Mouse (Mus musculus): Measurements from ENCODE around the gene Bicc1. TPM values are rescaled to one million over a fixed set of nuclear protein-coding genes. Genes with fewer than 3 reads are reported as not detected.

The Bicc1 gene
- polyA plus RNA-seq, 1 experiment from 2014 or later = 37.5 TPM

DNA sequence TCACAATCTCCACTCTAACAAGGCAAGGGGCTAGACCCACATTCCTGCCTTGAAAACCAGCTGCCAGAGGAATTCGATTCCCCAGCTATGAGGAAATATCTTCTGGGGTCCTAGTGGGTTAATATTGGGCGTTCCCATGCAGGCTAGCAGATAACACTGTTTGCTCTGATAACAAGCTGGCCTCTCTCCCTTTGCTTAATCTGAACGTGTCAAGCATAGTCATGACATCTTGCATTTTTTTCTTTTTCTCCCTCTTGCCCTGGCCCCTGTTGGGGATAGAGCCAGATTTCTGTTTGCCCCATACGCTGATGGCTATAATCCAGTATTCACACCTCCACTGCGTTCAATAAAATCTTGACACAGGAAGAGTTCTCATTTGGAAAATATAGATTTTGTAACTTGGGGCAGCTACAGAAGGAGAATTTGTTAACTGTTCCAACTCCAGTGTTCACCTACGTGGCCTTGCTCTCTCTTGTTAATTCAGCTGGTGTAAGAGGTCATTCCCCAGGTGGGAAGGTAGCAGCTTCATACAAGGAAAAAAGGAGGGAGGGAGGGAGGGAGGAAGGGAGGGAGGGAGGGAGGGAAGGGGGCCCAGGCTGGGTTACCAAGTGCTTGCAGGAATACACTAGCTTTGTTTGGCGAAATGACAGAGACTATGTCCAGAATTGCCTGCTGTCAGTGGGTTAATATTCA lies 24.0 kb upstream of the Bicc1 start:
- H3K4me3 ChIP-seq (replicated peaks) = no peak overlapping the region
- H3K9ac ChIP-seq = no peak overlapping the region
- no peak overlapping the region for H3K27ac ChIP-seq (replicated peaks)
- 0 out of 2 replicates have a peak, but pooled peaks cover 9% of the 10 kb centered on the region for H3K4me1 ChIP-seq
- no peaks in the 10 kb centered on the region for H3K36me3 ChIP-seq
- no peak for ATAC-seq (ENCODE audit: insufficient number of reproducible peaks, low FRiP score, low TSS enrichment, low read depth)
- H3K9me3 ChIP-seq (replicated peaks) = no peaks in the 10 kb centered on the region
- H3K27me3 ChIP-seq = no peaks in the 10 kb centered on the region
- H3K4me2 ChIP-seq (replicated peaks) = no peak overlapping the region
- WGBS = 57% methylated on average over 7 of the region's 7 CpGs

DNA sequence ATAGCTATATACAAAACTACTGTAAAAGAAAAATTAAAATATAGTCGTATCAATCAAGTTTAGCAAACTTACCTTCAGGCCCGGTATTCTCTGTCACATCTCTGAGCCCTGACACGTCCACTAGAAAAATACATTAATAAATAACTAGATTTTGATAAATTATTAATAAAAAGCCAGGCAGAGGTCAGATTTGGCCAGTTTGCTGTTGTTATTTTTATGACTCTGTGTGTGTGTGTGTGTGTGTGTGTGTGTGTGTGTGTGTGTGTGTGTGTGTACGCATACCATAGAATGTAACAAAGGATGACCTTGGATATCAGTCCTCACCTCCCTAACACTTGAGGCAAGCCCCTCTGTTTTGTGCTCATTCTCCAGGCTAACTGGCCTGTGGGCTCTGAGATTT lies 22.4 kb upstream of the Bicc1 start:
- Histone ChIP-seq H3K27me3 (no peaks in the 10 kb centered on the region), H3K4me2 (replicated peaks) (no peak overlapping the region), H3K9ac (no peak overlapping the region), H3K4me1 (0 out of 2 replicates have a peak, but pooled peaks cover 9% of the 10 kb centered on the region), H3K9me3 (replicated peaks) (no peaks in the 10 kb centered on the region), H3K27ac (replicated peaks) (no peak overlapping the region), H3K4me3 (replicated peaks) (no peak overlapping the region), H3K36me3 (no peaks in the 10 kb centered on the region)
- ATAC-seq (ENCODE audit: insufficient number of reproducible peaks, low FRiP score, low TSS enrichment, low read depth) = no peak
- 88% methylated on average over 4 of the region's 4 CpGs for WGBS

DNA sequence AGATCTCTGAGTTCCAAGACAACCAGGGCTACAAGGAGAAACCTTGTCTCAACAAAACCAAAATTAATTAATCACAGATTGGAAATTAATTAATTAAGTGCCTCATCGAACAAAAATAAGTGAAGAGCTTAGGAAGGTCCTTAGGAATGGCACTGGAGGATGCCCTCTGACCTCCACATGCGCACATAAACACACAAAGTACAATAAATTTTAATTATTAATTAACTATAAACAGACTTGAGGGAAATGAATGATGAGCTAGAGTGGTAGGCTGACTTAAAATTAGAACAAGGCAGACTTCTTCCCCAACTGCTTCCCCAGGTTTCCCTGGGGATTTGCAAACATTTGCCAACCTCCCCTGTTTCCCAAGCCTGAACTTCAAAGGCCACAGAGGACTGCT lies 21.6 kb upstream of the Bicc1 start:
- H3K27me3 ChIP-seq = no peaks in the 10 kb centered on the region
- no peaks in the 10 kb centered on the region for H3K36me3 ChIP-seq
- H3K27ac ChIP-seq (replicated peaks) = no peak overlapping the region
- no peak overlapping the region for H3K9ac ChIP-seq
- 0 out of 2 replicates have a peak, but pooled peaks cover 9% of the 10 kb centered on the region for H3K4me1 ChIP-seq
- WGBS = 73% methylated on average over 2 of the region's 2 CpGs
- no peak overlapping the region for H3K4me3 ChIP-seq (replicated peaks)
- no peak for ATAC-seq (ENCODE audit: insufficient number of reproducible peaks, low FRiP score, low TSS enrichment, low read depth)
- H3K4me2 ChIP-seq (replicated peaks) = no peak overlapping the region
- no peaks in the 10 kb centered on the region for H3K9me3 ChIP-seq (replicated peaks)

DNA sequence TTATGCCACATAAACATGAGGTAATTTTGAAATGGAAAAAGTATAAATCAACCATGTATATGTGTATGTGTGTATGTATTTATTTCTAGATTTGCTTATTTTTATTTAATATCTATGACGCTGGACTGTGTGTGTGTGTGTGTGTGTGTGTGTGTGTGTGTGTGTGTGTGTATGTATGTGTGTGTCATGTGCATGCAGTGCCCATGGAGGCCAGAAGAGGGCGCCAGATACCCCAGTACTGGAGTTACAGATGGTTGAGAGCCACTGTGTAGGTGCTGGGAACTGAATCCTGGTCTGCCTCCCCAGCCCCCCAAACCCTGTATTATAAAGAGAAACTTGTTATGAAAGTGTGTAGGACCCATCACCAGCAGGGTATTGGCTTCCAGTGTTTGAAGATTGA lies 20.6 kb upstream of the Bicc1 start:
- H3K9ac ChIP-seq = no peak overlapping the region
- H3K36me3 ChIP-seq = no peaks in the 10 kb centered on the region
- no peak overlapping the region for H3K27ac ChIP-seq (replicated peaks)
- no peaks in the 10 kb centered on the region for H3K27me3 ChIP-seq
- no peak overlapping the region for H3K4me2 ChIP-seq (replicated peaks)
- ATAC-seq (ENCODE audit: insufficient number of reproducible peaks, low FRiP score, low TSS enrichment, low read depth) = no peak
- 0 out of 2 replicates have a peak, but pooled peaks cover 3% of the 10 kb centered on the region for H3K4me1 ChIP-seq
- no peak overlapping the region for H3K4me3 ChIP-seq (replicated peaks)
- WGBS = 79% methylated on average over 2 of the region's 2 CpGs
- H3K9me3 ChIP-seq (replicated peaks) = no peaks in the 10 kb centered on the region

DNA sequence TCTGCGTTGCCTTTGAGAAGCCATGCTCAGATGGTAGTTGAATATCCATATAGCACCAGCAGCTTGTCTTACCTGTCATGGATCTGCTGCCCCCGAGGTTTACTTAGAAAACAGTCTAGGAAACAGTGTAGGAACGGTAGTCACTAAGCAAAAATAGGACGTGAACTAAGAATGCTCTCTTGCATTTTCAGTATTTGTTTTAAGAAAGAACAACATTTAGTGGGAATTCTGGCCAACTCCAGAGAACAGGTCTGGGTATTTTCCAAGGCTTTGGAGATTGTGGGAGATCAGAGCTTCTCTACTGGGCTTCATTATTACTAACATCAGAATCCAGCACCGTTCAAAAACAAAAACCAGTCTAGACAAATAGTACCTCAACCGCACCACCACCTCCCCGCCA lies 17.7 kb upstream of the Bicc1 start:
- no peaks in the 10 kb centered on the region for H3K36me3 ChIP-seq
- no peak overlapping the region for H3K27ac ChIP-seq (replicated peaks)
- H3K4me1 ChIP-seq = no peaks in the 10 kb centered on the region
- no peak for ATAC-seq (ENCODE audit: insufficient number of reproducible peaks, low FRiP score, low TSS enrichment, low read depth)
- no peak overlapping the region for H3K4me3 ChIP-seq (replicated peaks)
- H3K9ac ChIP-seq = no peak overlapping the region
- 82% methylated on average over 7 of the region's 7 CpGs for WGBS
- no peak overlapping the region for H3K4me2 ChIP-seq (replicated peaks)
- H3K9me3 ChIP-seq (replicated peaks) = no peaks in the 10 kb centered on the region
- no peaks in the 10 kb centered on the region for H3K27me3 ChIP-seq

DNA sequence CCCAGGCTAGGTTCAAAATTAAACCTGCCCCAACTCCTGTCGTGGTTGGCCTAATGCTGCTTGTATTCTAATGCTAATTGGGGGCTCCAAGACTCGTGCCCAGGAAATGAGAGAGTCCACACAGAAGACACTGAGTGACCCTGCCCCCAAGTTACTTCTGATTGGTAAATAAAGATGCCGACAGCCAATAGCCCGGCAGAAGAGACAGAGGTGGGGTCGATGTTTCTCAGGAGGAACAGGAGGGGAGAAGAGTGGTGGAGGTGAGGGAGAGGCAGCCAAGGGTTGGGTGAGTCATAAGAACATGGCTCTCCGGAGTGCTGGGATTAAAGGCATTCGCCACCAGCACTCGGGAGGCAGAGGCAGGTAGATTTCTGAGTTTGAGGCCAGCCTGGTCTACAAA lies 16.8 kb upstream of the Bicc1 start:
- H3K36me3 ChIP-seq = no peaks in the 10 kb centered on the region
- WGBS = 78% methylated on average over 8 of the region's 8 CpGs

DNA sequence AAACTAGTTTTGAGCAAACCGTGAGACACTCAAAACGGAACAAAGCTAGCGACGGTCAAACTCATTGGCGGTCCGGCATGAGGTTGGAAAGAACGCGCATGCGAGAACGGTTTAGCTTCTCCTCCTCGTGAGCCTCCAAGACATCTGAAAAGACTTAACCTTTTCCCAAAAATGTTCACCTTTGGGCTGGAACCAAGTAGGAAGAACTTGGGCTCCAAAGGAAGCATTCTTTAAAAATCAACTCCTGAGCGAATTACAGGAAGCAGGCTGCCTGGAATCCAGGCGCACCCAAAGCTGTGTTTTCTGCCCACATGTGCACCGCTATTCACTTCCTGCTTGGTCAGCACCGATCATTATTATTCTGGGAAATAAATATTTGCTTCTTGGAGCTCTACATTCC lies 15.8 kb upstream of the Bicc1 start:
- ATAC-seq (ENCODE audit: insufficient number of reproducible peaks, low FRiP score, low TSS enrichment, low read depth) = no peak

More for the DNA sequence above, 16.8 kb upstream of the Bicc1 start:
- Histone ChIP-seq H3K4me2 (replicated peaks) (no peak overlapping the region), H3K27me3 (no peaks in the 10 kb centered on the region), H3K27ac (replicated peaks) (no peak overlapping the region), H3K4me3 (replicated peaks) (no peak overlapping the region), H3K4me1 (no peaks in the 10 kb centered on the region), H3K9me3 (replicated peaks) (no peaks in the 10 kb centered on the region), H3K9ac (no peak overlapping the region)
- no peak for ATAC-seq (ENCODE audit: insufficient number of reproducible peaks, low FRiP score, low TSS enrichment, low read depth)

DNA sequence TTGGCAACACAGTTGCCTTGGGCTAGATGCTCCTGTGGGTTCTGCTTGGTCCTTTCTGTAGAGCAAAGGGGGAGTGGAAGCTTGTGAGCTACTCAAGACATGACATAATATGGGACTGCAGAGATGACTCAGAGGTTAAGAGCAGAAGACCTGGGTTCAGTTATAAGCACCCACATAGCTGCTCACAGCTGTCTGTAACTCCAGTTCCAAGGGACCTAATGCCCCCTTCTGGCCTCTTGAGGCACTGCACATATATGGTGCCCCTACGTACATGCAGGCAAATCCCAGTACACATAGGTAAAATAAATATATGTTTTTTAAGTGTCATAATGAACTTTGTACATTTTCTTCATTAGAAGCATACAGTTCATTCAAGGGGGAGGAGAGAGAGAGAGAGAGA lies 11.9 kb upstream of the Bicc1 start:
- Histone ChIP-seq H3K36me3 (no peaks in the 10 kb centered on the region), H3K4me3 (replicated peaks) (no peak overlapping the region), H3K4me1 (no peaks in the 10 kb centered on the region), H3K27ac (replicated peaks) (no peak overlapping the region), H3K27me3 (no peaks in the 10 kb centered on the region), H3K9me3 (replicated peaks) (no peaks in the 10 kb centered on the region), H3K9ac (no peak overlapping the region), H3K4me2 (replicated peaks) (no peak overlapping the region)
- WGBS = 95% methylated on average over 1 of the region's 1 CpGs
- ATAC-seq (ENCODE audit: insufficient number of reproducible peaks, low FRiP score, low TSS enrichment, low read depth) = no peak

More for the DNA sequence above, 15.8 kb upstream of the Bicc1 start:
- no peaks in the 10 kb centered on the region for H3K4me1 ChIP-seq
- no peak overlapping the region for H3K4me2 ChIP-seq (replicated peaks)
- no peaks in the 10 kb centered on the region for H3K36me3 ChIP-seq
- WGBS = 91% methylated on average over 15 of the region's 15 CpGs
- H3K9ac ChIP-seq = no peak overlapping the region
- no peaks in the 10 kb centered on the region for H3K9me3 ChIP-seq (replicated peaks)
- H3K4me3 ChIP-seq (replicated peaks) = no peak overlapping the region
- no peaks in the 10 kb centered on the region for H3K27me3 ChIP-seq
- no peak overlapping the region for H3K27ac ChIP-seq (replicated peaks)

DNA sequence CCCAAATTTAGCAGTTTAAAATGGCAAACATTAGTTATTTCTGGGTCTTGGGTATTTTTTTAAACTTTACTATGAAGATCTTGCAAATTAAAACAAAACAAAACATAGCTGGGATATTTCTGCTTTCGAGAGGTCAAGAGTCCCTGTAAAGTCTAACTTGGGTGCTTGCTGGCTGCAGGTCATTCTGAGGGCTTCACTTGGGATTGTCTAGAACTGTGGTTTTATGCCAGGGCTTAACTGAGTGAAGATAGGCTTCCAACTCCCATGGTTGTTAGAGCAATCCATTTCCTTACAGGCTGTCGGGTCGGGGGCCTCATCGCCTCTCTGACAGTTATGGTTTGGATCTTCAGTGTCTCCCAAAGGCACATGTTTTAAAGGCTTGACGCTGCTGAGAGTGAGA lies 11.3 kb upstream of the Bicc1 start:
- Histone ChIP-seq H3K4me1 (no peaks in the 10 kb centered on the region), H3K36me3 (no peaks in the 10 kb centered on the region), H3K27me3 (no peaks in the 10 kb centered on the region), H3K27ac (replicated peaks) (no peak overlapping the region), H3K4me2 (replicated peaks) (no peak overlapping the region), H3K4me3 (replicated peaks) (no peak overlapping the region), H3K9ac (no peak overlapping the region), H3K9me3 (replicated peaks) (no peaks in the 10 kb centered on the region)
- WGBS = 89% methylated on average over 5 of the region's 5 CpGs
- ATAC-seq (ENCODE audit: insufficient number of reproducible peaks, low FRiP score, low TSS enrichment, low read depth) = no peak

DNA sequence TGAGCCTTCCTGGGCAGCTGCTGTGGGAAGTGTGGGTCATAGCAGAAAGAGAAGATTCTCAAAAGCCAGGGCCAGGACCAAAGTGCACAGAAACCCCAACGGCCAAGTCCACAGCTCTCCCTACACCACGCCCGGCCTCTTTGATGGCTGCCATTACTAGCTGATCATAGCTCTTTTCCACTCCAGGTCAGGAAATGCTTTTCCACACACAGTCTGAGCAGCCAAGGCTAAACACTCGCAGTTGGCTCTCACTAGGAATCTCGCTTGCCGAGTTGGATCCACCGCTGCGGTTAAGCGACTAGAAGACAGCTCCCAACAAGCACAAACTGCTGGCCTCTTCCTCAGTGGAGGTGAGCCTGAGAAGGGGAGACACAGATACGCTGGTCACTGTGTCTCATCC lies 10.3 kb upstream of the Bicc1 start:
- no peak for ATAC-seq (ENCODE audit: insufficient number of reproducible peaks, low FRiP score, low TSS enrichment, low read depth)
- 85% methylated on average over 10 of the region's 10 CpGs for WGBS
- Histone ChIP-seq H3K36me3 (no peaks in the 10 kb centered on the region), H3K9ac (no peak overlapping the region), H3K27me3 (no peaks in the 10 kb centered on the region), H3K9me3 (replicated peaks) (no peaks in the 10 kb centered on the region), H3K4me2 (replicated peaks) (no peak overlapping the region), H3K4me3 (replicated peaks) (no peak overlapping the region), H3K4me1 (no peaks in the 10 kb centered on the region), H3K27ac (replicated peaks) (no peak overlapping the region)

DNA sequence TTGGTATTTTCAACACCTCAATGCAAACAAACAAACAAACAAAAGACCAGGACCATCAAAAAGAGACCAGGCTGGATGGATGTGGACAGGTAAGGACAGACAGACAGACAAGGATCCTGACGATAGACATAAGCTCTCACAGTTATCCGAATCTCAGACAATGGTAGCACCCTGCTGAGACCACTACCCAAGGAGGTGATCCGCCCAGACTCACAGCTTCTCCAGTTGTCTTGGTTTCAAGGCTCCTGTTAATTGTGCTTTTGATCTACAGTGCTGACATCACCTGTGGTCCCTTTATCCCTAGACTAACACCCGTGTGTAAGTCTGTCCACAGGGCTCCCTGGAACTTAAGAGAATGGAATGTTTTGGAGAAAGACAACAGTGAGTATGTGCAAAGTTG lies 9.7 kb upstream of the Bicc1 start:
- no peak overlapping the region for H3K27ac ChIP-seq (replicated peaks)
- no peaks in the 10 kb centered on the region for H3K27me3 ChIP-seq
- ATAC-seq (ENCODE audit: insufficient number of reproducible peaks, low FRiP score, low TSS enrichment, low read depth) = no peak
- WGBS = 50% methylated on average over 4 of the region's 4 CpGs
- H3K4me2 ChIP-seq (replicated peaks) = no peak overlapping the region
- H3K36me3 ChIP-seq = no peaks in the 10 kb centered on the region
- no peaks in the 10 kb centered on the region for H3K4me1 ChIP-seq
- H3K4me3 ChIP-seq (replicated peaks) = no peak overlapping the region
- no peaks in the 10 kb centered on the region for H3K9me3 ChIP-seq (replicated peaks)
- no peak overlapping the region for H3K9ac ChIP-seq

DNA sequence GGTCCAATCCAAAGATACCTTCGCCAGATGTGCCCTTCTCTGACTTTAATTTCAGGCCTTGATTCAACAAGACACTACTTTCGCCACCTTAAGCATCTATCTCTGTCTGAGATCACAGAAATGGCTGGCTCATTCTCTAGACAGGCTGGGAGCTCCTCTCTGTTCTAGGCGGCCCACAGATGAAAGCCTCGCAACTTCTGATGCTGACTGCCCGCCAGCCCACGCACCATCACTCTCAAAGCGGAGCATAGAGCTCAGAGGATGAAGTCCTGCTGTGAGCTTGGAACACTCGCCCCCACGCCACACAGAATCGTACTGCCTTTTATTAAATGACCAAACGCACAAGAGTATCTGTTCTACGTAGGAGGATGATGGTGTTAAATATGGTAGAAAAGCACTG lies 949 bp upstream of the Bicc1 start:
- H3K36me3 ChIP-seq = no peaks in the 10 kb centered on the region
- ATAC-seq (ENCODE audit: insufficient number of reproducible peaks, low FRiP score, low TSS enrichment, low read depth) = no peak
- no peak overlapping the region for H3K27ac ChIP-seq (replicated peaks)
- H3K4me3 ChIP-seq (replicated peaks) = no peak overlapping the region
- 83% methylated on average over 12 of the region's 12 CpGs for WGBS
- peaks cover 9% of the 10 kb centered on the region; the same call in 1 of the 2 replicates for H3K4me1 ChIP-seq
- peaks cover 9% of the 10 kb centered on the region; the same call in 1 of the 2 replicates for H3K27me3 ChIP-seq
- H3K9me3 ChIP-seq (replicated peaks) = no peaks in the 10 kb centered on the region
- H3K4me2 ChIP-seq (replicated peaks) = no peak overlapping the region
- no peak overlapping the region for H3K9ac ChIP-seq
